Mouse (Mus musculus) neural tube, embryonic 14.5 days (tissue): ENCODE measurements around the gene Vac14. TPM values are rescaled to one million over a fixed set of nuclear protein-coding genes. Genes with fewer than 3 reads are reported as not detected.
A peak's percentile ranks its signal among the peaks of the same experiment; 100 is the strongest.
"Not testable (repeated sequence)": the region's sequence is repeated elsewhere in the genome, so short reads cannot be mapped to it uniquely, and the experiment has no call there.

Experiments
- ATAC-seq: fragments of 200-750 bp; cut with Nextera tagmentation; 2 replicates; pipeline ENCODE4 v1.8.0; 2017; ENCODE audit warnings: low read depth, mild to moderate bottlenecking, moderate TSS enrichment, moderate library complexity
- H3K27ac ChIP-seq: fragments of 300-500 bp; sonication (generic); 2 replicates; pipeline ENCODE4 v1.5.1; 2014; ENCODE audit warnings: low read depth, mild to moderate bottlenecking, control low read depth, low read length, moderate library complexity, mixed read lengths
- H3K27me3 ChIP-seq: fragments of 300-500 bp; sonication (generic); 2 replicates; pipeline ENCODE4 v1.6.1; 2014; ENCODE audit warnings: low read length; ENCODE audit not compliant: control insufficient read depth, insufficient read depth
- H3K36me3 ChIP-seq: fragments of 300-500 bp; sonication (generic); 2 replicates; pipeline ENCODE4 v1.6.1; 2014; ENCODE audit warnings: low read length, mixed read lengths; ENCODE audit not compliant: control insufficient read depth, insufficient read depth
- H3K4me1 ChIP-seq: fragments of 300-500 bp; sonication (generic); 2 replicates; pipeline ENCODE4 v1.6.1; 2014; ENCODE audit warnings: low read length; ENCODE audit not compliant: control insufficient read depth, insufficient read depth
- H3K4me2 ChIP-seq: fragments of 300-500 bp; sonication (generic); 2 replicates; pipeline ENCODE4 v1.6.1; 2014; ENCODE audit warnings: mild to moderate bottlenecking, low read depth, low read length, control low read depth
- H3K4me3 ChIP-seq: fragments of 300-500 bp; sonication (generic); 2 replicates; pipeline ENCODE4 v1.5.1; 2014; ENCODE audit warnings: low read depth, low read length, control low read depth, mixed read lengths
- H3K9ac ChIP-seq: fragments of 300-500 bp; sonication (generic); replicated peaks from 2 replicates; pipeline ENCODE4 v1.6.1; 2014; ENCODE audit warnings: low read depth, mild to moderate bottlenecking, control low read depth, low read length, mixed read lengths
- H3K9me3 ChIP-seq: fragments of 300-500 bp; sonication (generic); 2 replicates; pipeline ENCODE4 v1.6.1; 2016; ENCODE audit warnings: low read length; ENCODE audit not compliant: control insufficient read depth
- WGBS: fragments of 180-500 bp; shearing (Covaris S2); extraction: QIAGEN DNeasy Blood & Tissue Kit; methylation state at CpG from one replicate; pipeline ENCODE4 v1.1.7; 2014; 5-methylcytosine and 5-hydroxymethylcytosine counted together
- polyA plus RNA-seq: library from polyadenylated mRNA; unstranded; fragments of >200 nt; fragmentation: Nextera tagmentation; extraction: Ambion mirVana; gene quantifications from 2 replicates; pipeline ENCODE4 v1.2.1, GENCODE M21; 2014

Vac14 gene
- polyA plus RNA-seq, 1 experiment from 2014 or later = 31.1 TPM

GRCm38 (mm10) chr8:110655827-110656226 is 37.4 kb downstream of the Vac14 start:
- Histone ChIP-seq H3K4me1 (no peaks in the 10 kb centered on the region), H3K4me2 (no peak overlapping the region), H3K9me3 (no peaks in the 10 kb centered on the region), H3K27ac (no peak overlapping the region), H3K27me3 (no peaks in the 10 kb centered on the region), H3K36me3 (peaks cover 9% of the 10 kb centered on the region; the same call in 1 of the 2 replicates), H3K9ac (no peak overlapping the region), H3K4me3 (no peak overlapping the region)
- WGBS = 76% methylated on average over 1 of the region's 1 CpGs
- ATAC-seq = no peak

GRCm38 (mm10) chr8:110657661-110658060 is 39.3 kb downstream of the Vac14 start:
- no peak overlapping the region for H3K27ac ChIP-seq
- H3K4me3 ChIP-seq = no peak overlapping the region

DNA sequence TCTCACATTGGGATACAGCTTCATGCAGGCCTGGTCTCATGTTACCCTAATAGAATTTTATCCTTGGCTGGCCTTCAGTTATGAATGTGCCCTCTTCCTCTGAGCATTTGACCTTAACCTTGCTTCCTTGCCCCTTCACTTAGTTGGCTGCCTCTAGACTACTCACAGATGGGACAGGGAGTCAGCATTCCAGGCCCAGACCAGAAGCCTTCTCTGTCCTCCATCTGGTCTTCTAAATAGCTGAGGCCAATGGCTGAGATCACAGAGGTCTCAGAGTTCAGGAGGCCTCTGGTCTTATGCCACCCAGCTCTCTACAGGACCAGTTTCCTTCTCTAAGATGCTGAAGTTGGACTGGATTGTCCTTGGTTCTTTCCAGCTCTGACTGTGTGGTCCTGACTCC is 41.7 kb downstream of the Vac14 start:
- Histone ChIP-seq H3K4me2 (no peak overlapping the region), H3K9ac (no peak overlapping the region), H3K9me3 (no peaks in the 10 kb centered on the region), H3K4me3 (no peak overlapping the region), H3K27me3 (no peaks in the 10 kb centered on the region), H3K27ac (no peak overlapping the region), H3K36me3 (no peaks in the 10 kb centered on the region), H3K4me1 (peaks cover 17% of the 10 kb centered on the region)
- no peak for ATAC-seq

More at GRCm38 (mm10) chr8:110657661-110658060, 39.3 kb downstream of the Vac14 start:
- H3K4me2 ChIP-seq = no peak overlapping the region
- H3K9ac ChIP-seq = no peak overlapping the region
- 96% methylated on average over 2 of the region's 2 CpGs for WGBS
- no peaks in the 10 kb centered on the region for H3K27me3 ChIP-seq
- H3K36me3 ChIP-seq = 0 out of 2 replicates have a peak, but pooled peaks cover 1% of the 10 kb centered on the region
- ATAC-seq = no peak
- no peaks in the 10 kb centered on the region for H3K4me1 ChIP-seq
- no peaks in the 10 kb centered on the region for H3K9me3 ChIP-seq

DNA sequence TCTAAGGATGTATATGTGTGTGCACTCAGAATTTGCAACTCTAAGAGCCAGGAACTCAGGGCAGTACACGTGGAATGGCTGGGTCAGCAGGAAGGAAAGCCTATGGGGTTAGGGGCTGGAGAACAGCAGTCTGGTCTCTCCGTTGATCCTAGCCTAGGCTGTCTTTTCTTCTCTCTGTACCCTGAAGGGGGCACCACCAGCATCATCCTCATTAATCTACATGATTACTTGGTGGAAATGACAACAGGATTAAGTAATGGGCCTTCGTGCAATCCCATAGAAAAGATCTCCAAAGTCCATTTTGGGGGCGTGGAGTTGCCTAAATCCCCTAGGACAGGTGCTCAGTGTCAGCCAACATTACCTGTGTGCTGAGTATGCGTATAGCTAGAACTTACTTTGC is 44.2 kb downstream of the Vac14 start:
- H3K4me3 ChIP-seq = no peak overlapping the region
- H3K4me1 ChIP-seq = peaks cover 17% of the 10 kb centered on the region
- no peak for ATAC-seq
- no peak overlapping the region for H3K27ac ChIP-seq
- no peak overlapping the region for H3K9ac ChIP-seq
- H3K9me3 ChIP-seq = no peaks in the 10 kb centered on the region
- 83% methylated on average over 5 of the region's 5 CpGs for WGBS
- no peak overlapping the region for H3K4me2 ChIP-seq
- H3K36me3 ChIP-seq = no peaks in the 10 kb centered on the region
- H3K27me3 ChIP-seq = no peaks in the 10 kb centered on the region

- no peaks in the 10 kb centered on the region for H3K36me3 ChIP-seq
- peaks cover 17% of the 10 kb centered on the region for H3K4me1 ChIP-seq
- H3K27me3 ChIP-seq = no peaks in the 10 kb centered on the region
- no peak for ATAC-seq
- 81% methylated on average over 6 of the region's 6 CpGs for WGBS
- H3K9ac ChIP-seq = no peak overlapping the region
- H3K4me2 ChIP-seq = no peak overlapping the region
- no peaks in the 10 kb centered on the region for H3K9me3 ChIP-seq
- H3K4me3 ChIP-seq = no peak overlapping the region
- peak overlapping the region; percentile 72 for H3K27ac ChIP-seq
Observed at GRCm38 (mm10) chr8:110663015-110663742, 44.8 kb downstream of the Vac14 start.

- Histone ChIP-seq H3K4me3 (no peak overlapping the region), H3K9ac (no peak overlapping the region), H3K4me2 (no peak overlapping the region), H3K27me3 (no peaks in the 10 kb centered on the region), H3K27ac (peak overlapping the region; percentile 72), H3K36me3 (no peaks in the 10 kb centered on the region), H3K9me3 (no peaks in the 10 kb centered on the region), H3K4me1 (peaks cover 17% of the 10 kb centered on the region)
- peak; percentile 77 for ATAC-seq
- WGBS = 48% methylated on average over 7 of the region's 7 CpGs
Observed at GRCm38 (mm10) chr8:110664202-110664896, 46.0 kb downstream of the Vac14 start.

DNA sequence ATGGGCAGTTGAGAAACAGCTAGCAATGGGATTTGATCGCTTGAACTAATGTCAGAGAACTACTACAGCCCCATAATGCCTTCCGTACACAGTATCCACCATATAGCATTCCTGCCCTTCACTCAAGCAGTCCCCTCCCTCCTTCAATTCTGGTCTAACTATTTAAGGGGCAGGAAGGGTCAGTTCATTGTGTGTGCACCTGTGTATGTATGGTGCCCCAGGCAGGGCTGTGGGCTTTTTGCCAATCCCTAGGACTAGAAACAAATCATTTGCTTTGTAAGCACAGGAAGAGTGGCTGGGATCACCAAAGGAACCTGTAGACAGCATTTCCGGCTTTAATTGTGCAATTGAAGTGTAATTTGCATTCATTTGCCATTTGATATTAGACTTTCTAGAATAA is 46.6 kb downstream of the Vac14 start:
- ATAC-seq = no peak
- no peaks in the 10 kb centered on the region for H3K9me3 ChIP-seq
- H3K27me3 ChIP-seq = no peaks in the 10 kb centered on the region
- H3K4me1 ChIP-seq = peaks cover 17% of the 10 kb centered on the region
- no peaks in the 10 kb centered on the region for H3K36me3 ChIP-seq
- H3K4me2 ChIP-seq = no peak overlapping the region
- H3K9ac ChIP-seq = no peak overlapping the region
- H3K4me3 ChIP-seq = no peak overlapping the region
- 66% methylated on average over 3 of the region's 3 CpGs for WGBS
- peak overlapping the region; percentile 72; the same call in 1 of the 2 replicates for H3K27ac ChIP-seq

GRCm38 (mm10) chr8:110667590-110668177 is 49.3 kb downstream of the Vac14 start:
- not testable (repeated sequence) for ATAC-seq, H3K4me2 ChIP-seq, H3K9ac ChIP-seq, H3K27me3 ChIP-seq, H3K4me3 ChIP-seq, H3K27ac ChIP-seq, H3K36me3 ChIP-seq, H3K9me3 ChIP-seq
- peaks cover 17% of the 10 kb centered on the region for H3K4me1 ChIP-seq
- 89% methylated on average over 8 of the region's 8 CpGs for WGBS
